Mouse (Mus musculus) brain, adult 2 months (tissue): ENCODE measurements at regions not wholly inside any gene's neighbourhood (a gene's known extent, or its start where the extent isn't known, plus 50 kb on each side); places are given as distances from the start of the nearest gene placed in this dataset.
"Not testable (repeated sequence)": the region's sequence is repeated elsewhere in the genome, so short reads cannot be mapped to it uniquely, and the experiment has no call there.

ENCODE experiments used
- DNase-seq: peaks from one replicate; pipeline ENCODE4 v3.0.0; 2011; ENCODE audit warnings: low read depth, low spot score

- not testable (repeated sequence) for DNase-seq
Observed at GRCm38 (mm10) chr1:109811191-109811590, 171.0 kb upstream of the Cdh7 start.

GRCm38 (mm10) chr1:109850591-109850990 is 131.6 kb upstream of the Cdh7 start:
- DNase-seq, result peak; percentile 14

- DNase-seq, result no peak
Observed at GRCm38 (mm10) chr1:109898652-109899051, 83.6 kb upstream of the Cdh7 start.

- peak; percentile 88 for DNase-seq
Observed at GRCm38 (mm10) chr1:109929483-109930255, 52.6 kb upstream of the Cdh7 start.
